Mouse (Mus musculus) embryonic fibroblast, embryonic 13.5 days (primary cell): ENCODE results near the gene Ttll5.

Source experiments
- CTCF ChIP-seq: IDR thresholded peaks from 2 replicates; pipeline ENCODE4 v1.5.1; 2011; ENCODE audit warnings: mild to moderate bottlenecking, control low read depth, low read length, moderate library complexity, borderline replicate concordance; ENCODE audit not compliant: insufficient read depth
- POLR2A ChIP-seq: IDR thresholded peaks from 2 replicates; pipeline ENCODE4 v1.6.1; 2011; ENCODE audit warnings: low read depth, mild to moderate bottlenecking, control low read depth, low read length, moderate library complexity

DNA sequence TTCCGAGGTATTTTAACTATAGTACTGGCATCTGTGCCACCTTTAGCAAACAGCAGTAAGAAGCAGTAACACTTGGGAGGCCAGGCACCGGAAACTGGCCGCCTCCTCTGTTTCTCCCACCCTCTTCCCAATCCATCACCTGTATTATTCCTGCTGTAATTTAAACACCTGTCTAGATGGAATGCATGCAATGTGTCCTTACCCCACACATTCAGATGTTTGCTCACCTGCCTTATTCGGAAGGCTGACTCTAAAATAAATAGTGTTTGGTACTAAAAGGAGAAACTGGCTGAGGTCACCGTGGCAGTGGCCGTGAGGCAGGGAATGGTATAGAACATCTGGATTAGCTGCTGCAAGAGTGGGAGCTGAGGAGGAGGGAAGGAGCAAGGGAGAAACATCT is 125.9 kb downstream of the Ttll5 start:
- TF ChIP-seq POLR2A (no peak), CTCF (no peak)
